Mouse (Mus musculus): ENCODE results near the gene Popdc3.
"Not testable (repeated sequence)": the region's sequence is repeated elsewhere in the genome, so short reads cannot be mapped to it uniquely, and the experiment has no call there.

The Popdc3 gene

GRCm38 (mm10) chr10:45177798-45178197 lies at the start of gene Popdc3:
TSS of gene Popdc3 (plus strand) at chr10:45178098.
- DNase-seq (ENCODE audit: low read depth, low spot score), result not testable (repeated sequence)

GRCm38 (mm10) chr10:45129105-45129504 lies 48.8 kb upstream of the Popdc3 start:
- DNase-seq (ENCODE audit: low read depth, low spot score), result no peak

- DNase-seq (ENCODE audit: low read depth, low spot score), result no peak
These were observed 47.9 kb upstream of the Popdc3 start for GRCm38 (mm10) chr10:45130004-45130403.

- peak; percentile 46 for DNase-seq (ENCODE audit: low read depth, low spot score)
These were observed 45.5 kb upstream of the Popdc3 start for GRCm38 (mm10) chr10:45132371-45132770.

- DNase-seq (ENCODE audit: low read depth, low spot score), result no peak
These were observed 41.1 kb upstream of the Popdc3 start for GRCm38 (mm10) chr10:45136806-45137205.

- DNase-seq (ENCODE audit: low read depth, low spot score), result no peak
These were observed 38.0 kb upstream of the Popdc3 start for GRCm38 (mm10) chr10:45139910-45140309.

- DNase-seq (ENCODE audit: low read depth, low spot score), result no peak
These were observed 37.3 kb upstream of the Popdc3 start for GRCm38 (mm10) chr10:45140474-45141212.

- no peak for DNase-seq (ENCODE audit: low read depth, low spot score)
These were observed 35.5 kb upstream of the Popdc3 start for GRCm38 (mm10) chr10:45142359-45142758.

GRCm38 (mm10) chr10:45144038-45144817 lies 33.7 kb upstream of the Popdc3 start:
- no peak for DNase-seq (ENCODE audit: low read depth, low spot score)

- no peak for DNase-seq (ENCODE audit: low read depth, low spot score)
These were observed 31.1 kb upstream of the Popdc3 start for GRCm38 (mm10) chr10:45146821-45147220.

- peak; percentile 77 for DNase-seq (ENCODE audit: low read depth, low spot score)
These were observed 26.8 kb upstream of the Popdc3 start for GRCm38 (mm10) chr10:45151137-45151536.

- no peak for DNase-seq (ENCODE audit: low read depth, low spot score)
These were observed 25.9 kb upstream of the Popdc3 start for GRCm38 (mm10) chr10:45151771-45152692.

GRCm38 (mm10) chr10:45154557-45155060 lies 23.3 kb upstream of the Popdc3 start:
- no peak for DNase-seq (ENCODE audit: low read depth, low spot score)

GRCm38 (mm10) chr10:45165851-45166250 lies 12.0 kb upstream of the Popdc3 start:
- no peak for DNase-seq (ENCODE audit: low read depth, low spot score)

- DNase-seq (ENCODE audit: low read depth, low spot score), result no peak
These were observed 4.0 kb upstream of the Popdc3 start for GRCm38 (mm10) chr10:45173927-45174326.

GRCm38 (mm10) chr10:45174345-45174744 lies 3.6 kb upstream of the Popdc3 start:
- DNase-seq (ENCODE audit: low read depth, low spot score), result no peak

- DNase-seq (ENCODE audit: low read depth, low spot score), result no peak
These were observed 2.9 kb downstream of the Popdc3 start for GRCm38 (mm10) chr10:45180677-45181326.

- no peak for DNase-seq (ENCODE audit: low read depth, low spot score)
These were observed 3.4 kb downstream of the Popdc3 start for GRCm38 (mm10) chr10:45181344-45181743.

GRCm38 (mm10) chr10:45185457-45185856 lies 7.6 kb downstream of the Popdc3 start:
- DNase-seq (ENCODE audit: low read depth, low spot score), result no peak

- DNase-seq (ENCODE audit: low read depth, low spot score), result peak; percentile 85
These were observed 15.7 kb downstream of the Popdc3 start for GRCm38 (mm10) chr10:45193330-45194310.
